Mouse (Mus musculus): ENCODE measurements at regions not wholly inside any gene's neighbourhood (a gene's known extent, or its start where the extent isn't known, plus 50 kb on each side); places are given as distances from the start of the nearest gene placed in this dataset.

GRCm38 (mm10) chr9:47409579-47409978 lies 120.4 kb upstream of the Cadm1 start:
- H3K9me3 ChIP-seq (ENCODE audit: control insufficient read depth, low read length), result no peaks in the 10 kb centered on the region
- WGBS, result 90% methylated on average over 6 of the region's 6 CpGs
- DNase-seq (ENCODE audit: low spot score), result no peak
- peaks cover 4% of the 10 kb centered on the region; the same call in 1 of the 2 replicates for H3K4me1 ChIP-seq (replicated peaks; ENCODE audit: control insufficient read depth, insufficient read depth, low read length)
- peaks cover 4% of the 10 kb centered on the region; the same call in 1 of the 2 replicates for H3K27me3 ChIP-seq (ENCODE audit: control insufficient read depth, insufficient read depth, low read length)
- no peak overlapping the region for H3K27ac ChIP-seq (ENCODE audit: low read depth, low read length)
- no peak overlapping the region for H3K9ac ChIP-seq (ENCODE audit: low read depth, low read length)
- H3K36me3 ChIP-seq (ENCODE audit: control insufficient read depth, insufficient read depth, low read length), result no peaks in the 10 kb centered on the region
- H3K4me3 ChIP-seq (ENCODE audit: low read depth, low read length), result no peak overlapping the region
- H3K4me2 ChIP-seq (replicated peaks; ENCODE audit: low read depth, low read length), result no peak overlapping the region
- no peak for ATAC-seq (ENCODE audit: low FRiP score)

DNA sequence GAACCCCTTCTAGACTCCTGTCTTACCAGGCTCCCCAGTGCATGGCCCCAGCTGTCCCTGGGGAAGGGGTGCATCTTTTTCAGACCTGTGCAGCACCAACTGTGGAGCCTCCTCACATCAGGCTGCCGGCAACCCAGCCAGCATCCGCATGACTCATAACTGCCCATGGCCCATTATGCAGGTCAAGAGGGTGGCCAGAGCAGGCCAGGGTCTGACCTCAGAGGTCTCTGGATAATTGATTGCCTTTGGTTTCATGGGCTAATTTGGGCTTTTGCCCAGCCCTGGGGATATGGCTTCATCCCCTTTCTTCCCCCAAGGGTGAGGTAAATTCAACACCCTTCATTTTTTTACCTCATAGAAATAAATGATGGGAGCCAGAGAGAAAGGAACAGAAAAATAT lies 117.2 kb upstream of the Cadm1 start:
- no peak for ATAC-seq (ENCODE audit: low FRiP score)
- Histone ChIP-seq H3K4me3 (ENCODE audit: low read depth, low read length) (no peak overlapping the region), H3K27me3 (ENCODE audit: control insufficient read depth, insufficient read depth, low read length) (peaks cover 2% of the 10 kb centered on the region; the same call in 1 of the 2 replicates), H3K9me3 (ENCODE audit: control insufficient read depth, low read length) (no peaks in the 10 kb centered on the region), H3K36me3 (ENCODE audit: control insufficient read depth, insufficient read depth, low read length) (no peaks in the 10 kb centered on the region), H3K9ac (ENCODE audit: low read depth, low read length) (no peak overlapping the region), H3K4me1 (replicated peaks; ENCODE audit: control insufficient read depth, insufficient read depth, low read length) (0 out of 2 replicates have a peak, but pooled peaks cover 2% of the 10 kb centered on the region), H3K4me2 (replicated peaks; ENCODE audit: low read depth, low read length) (no peak overlapping the region), H3K27ac (ENCODE audit: low read depth, low read length) (no peak overlapping the region)
- 37% methylated on average over 2 of the region's 2 CpGs for WGBS
- no peak for DNase-seq (ENCODE audit: low spot score)

- 93% methylated on average over 8 of the region's 8 CpGs for WGBS
- no peaks in the 10 kb centered on the region for H3K36me3 ChIP-seq (ENCODE audit: control insufficient read depth, insufficient read depth, low read length)
- no peaks in the 10 kb centered on the region for H3K9me3 ChIP-seq (ENCODE audit: control insufficient read depth, low read length)
- H3K4me1 ChIP-seq (replicated peaks; ENCODE audit: control insufficient read depth, insufficient read depth, low read length), result no peaks in the 10 kb centered on the region
- no peak overlapping the region for H3K4me2 ChIP-seq (replicated peaks; ENCODE audit: low read depth, low read length)
- H3K9ac ChIP-seq (ENCODE audit: low read depth, low read length), result no peak overlapping the region
- H3K27me3 ChIP-seq (ENCODE audit: control insufficient read depth, insufficient read depth, low read length), result peaks cover 2% of the 10 kb centered on the region; the same call in 1 of the 2 replicates
- ATAC-seq (ENCODE audit: low FRiP score) (no peak), DNase-seq (ENCODE audit: low spot score) (no peak)
- H3K27ac ChIP-seq (ENCODE audit: low read depth, low read length), result no peak overlapping the region
- no peak overlapping the region for H3K4me3 ChIP-seq (ENCODE audit: low read depth, low read length)
Measured at GRCm38 (mm10) chr9:47414350-47414988, 115.5 kb upstream of the Cadm1 start.

- H3K27me3 ChIP-seq (ENCODE audit: control insufficient read depth, insufficient read depth, low read length), result no peaks in the 10 kb centered on the region
- no peak overlapping the region for H3K4me2 ChIP-seq (replicated peaks; ENCODE audit: low read depth, low read length)
- DNase-seq (ENCODE audit: low spot score) (no peak), ATAC-seq (ENCODE audit: low FRiP score) (no peak)
- H3K9me3 ChIP-seq (ENCODE audit: control insufficient read depth, low read length), result no peaks in the 10 kb centered on the region
- H3K9ac ChIP-seq (ENCODE audit: low read depth, low read length), result no peak overlapping the region
- no peak overlapping the region for H3K27ac ChIP-seq (ENCODE audit: low read depth, low read length)
- no peaks in the 10 kb centered on the region for H3K36me3 ChIP-seq (ENCODE audit: control insufficient read depth, insufficient read depth, low read length)
- WGBS, result 47% methylated on average over 9 of the region's 9 CpGs
- H3K4me3 ChIP-seq (ENCODE audit: low read depth, low read length), result no peak overlapping the region
- no peaks in the 10 kb centered on the region for H3K4me1 ChIP-seq (replicated peaks; ENCODE audit: control insufficient read depth, insufficient read depth, low read length)
Measured at GRCm38 (mm10) chr9:47422151-47422599, 107.8 kb upstream of the Cadm1 start.

DNA sequence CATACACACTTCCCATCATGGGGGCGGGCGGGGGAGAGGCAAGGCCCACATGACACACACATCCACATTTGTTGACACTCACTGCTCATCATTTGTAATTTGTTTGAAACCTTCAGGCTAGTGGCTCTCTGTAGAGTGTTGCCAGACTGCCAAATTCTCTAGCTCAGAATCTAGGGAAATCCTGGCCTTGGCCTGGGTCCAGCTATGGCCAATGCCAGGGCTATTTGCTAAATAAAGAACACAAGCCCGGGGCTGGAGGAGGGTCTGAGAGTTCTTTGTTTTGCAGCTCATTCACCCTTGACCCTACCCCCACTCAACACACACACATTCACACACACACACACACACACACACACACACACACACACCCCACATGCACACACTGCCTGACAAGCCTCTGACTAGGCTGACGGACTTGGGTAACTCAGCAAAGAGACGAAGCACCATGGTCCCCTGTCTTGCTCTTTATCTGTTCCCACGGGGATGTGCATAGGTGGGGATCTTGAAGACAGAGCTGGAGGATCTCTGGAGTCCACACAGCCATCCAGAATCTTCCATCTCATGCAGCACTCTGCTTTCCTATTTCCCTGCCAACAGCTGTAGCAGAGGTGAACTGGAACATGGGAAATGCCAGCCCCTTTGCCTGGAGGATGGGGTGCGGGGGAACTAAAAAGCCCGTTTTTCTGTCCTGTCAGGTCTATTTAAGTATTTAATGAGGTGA lies 107.1 kb upstream of the Cadm1 start:
- Histone ChIP-seq H3K27me3 (ENCODE audit: control insufficient read depth, insufficient read depth, low read length) (no peaks in the 10 kb centered on the region), H3K27ac (ENCODE audit: low read depth, low read length) (no peak overlapping the region), H3K4me3 (ENCODE audit: low read depth, low read length) (no peak overlapping the region), H3K4me1 (replicated peaks; ENCODE audit: control insufficient read depth, insufficient read depth, low read length) (no peaks in the 10 kb centered on the region), H3K9ac (ENCODE audit: low read depth, low read length) (no peak overlapping the region), H3K36me3 (ENCODE audit: control insufficient read depth, insufficient read depth, low read length) (no peaks in the 10 kb centered on the region), H3K4me2 (replicated peaks; ENCODE audit: low read depth, low read length) (no peak overlapping the region), H3K9me3 (ENCODE audit: control insufficient read depth, low read length) (no peaks in the 10 kb centered on the region)
- ATAC-seq (ENCODE audit: low FRiP score), result no peak
- no peak for DNase-seq (ENCODE audit: low spot score)
- WGBS, result 64% methylated on average over 8 of the region's 8 CpGs

GRCm38 (mm10) chr9:47423462-47423832 lies 106.5 kb upstream of the Cadm1 start:
- Histone ChIP-seq H3K4me3 (ENCODE audit: low read depth, low read length) (no peak overlapping the region), H3K9me3 (ENCODE audit: control insufficient read depth, low read length) (no peaks in the 10 kb centered on the region), H3K9ac (ENCODE audit: low read depth, low read length) (no peak overlapping the region), H3K27ac (ENCODE audit: low read depth, low read length) (no peak overlapping the region), H3K4me1 (replicated peaks; ENCODE audit: control insufficient read depth, insufficient read depth, low read length) (no peaks in the 10 kb centered on the region), H3K36me3 (ENCODE audit: control insufficient read depth, insufficient read depth, low read length) (no peaks in the 10 kb centered on the region), H3K4me2 (replicated peaks; ENCODE audit: low read depth, low read length) (no peak overlapping the region), H3K27me3 (ENCODE audit: control insufficient read depth, insufficient read depth, low read length) (no peaks in the 10 kb centered on the region)
- no peak for ATAC-seq (ENCODE audit: low FRiP score)
- WGBS, result 89% methylated on average over 3 of the region's 3 CpGs
- DNase-seq (ENCODE audit: low spot score), result no peak

- no peak overlapping the region for H3K27ac ChIP-seq (ENCODE audit: low read depth, low read length)
- H3K27me3 ChIP-seq (ENCODE audit: control insufficient read depth, insufficient read depth, low read length), result no peaks in the 10 kb centered on the region
- no peaks in the 10 kb centered on the region for H3K36me3 ChIP-seq (ENCODE audit: control insufficient read depth, insufficient read depth, low read length)
- H3K9me3 ChIP-seq (ENCODE audit: control insufficient read depth, low read length), result no peaks in the 10 kb centered on the region
- no peak overlapping the region for H3K9ac ChIP-seq (ENCODE audit: low read depth, low read length)
- ATAC-seq (ENCODE audit: low FRiP score) (no peak), DNase-seq (ENCODE audit: low spot score) (no peak)
- 86% methylated on average over 3 of the region's 3 CpGs for WGBS
- H3K4me2 ChIP-seq (replicated peaks; ENCODE audit: low read depth, low read length), result no peak overlapping the region
- no peaks in the 10 kb centered on the region for H3K4me1 ChIP-seq (replicated peaks; ENCODE audit: control insufficient read depth, insufficient read depth, low read length)
- H3K4me3 ChIP-seq (ENCODE audit: low read depth, low read length), result no peak overlapping the region
Measured at GRCm38 (mm10) chr9:47424191-47424590, 105.8 kb upstream of the Cadm1 start.

DNA sequence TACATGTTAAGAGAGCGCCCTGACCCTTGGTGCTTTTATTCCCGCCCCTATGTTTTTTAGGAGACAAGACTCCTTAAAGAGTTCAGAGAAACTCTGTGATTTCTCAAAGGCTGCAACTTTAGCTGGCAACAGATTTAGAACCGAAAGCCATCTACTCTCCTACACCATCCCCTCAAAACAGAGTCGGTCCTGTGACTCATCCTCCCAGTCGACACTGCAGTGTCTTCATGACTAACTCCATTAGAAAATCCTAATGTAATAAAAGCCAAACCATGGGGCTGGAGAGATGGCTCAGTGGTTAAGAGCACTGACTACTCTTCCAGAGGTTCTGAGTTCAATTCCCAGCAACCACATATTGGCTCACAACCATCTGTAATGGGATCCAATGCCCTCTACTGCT lies 103.3 kb upstream of the Cadm1 start:
- no peak for ATAC-seq (ENCODE audit: low FRiP score)
- Histone ChIP-seq H3K4me2 (replicated peaks; ENCODE audit: low read depth, low read length) (no peak overlapping the region), H3K4me3 (ENCODE audit: low read depth, low read length) (no peak overlapping the region), H3K27ac (ENCODE audit: low read depth, low read length) (no peak overlapping the region), H3K9me3 (ENCODE audit: control insufficient read depth, low read length) (no peaks in the 10 kb centered on the region), H3K36me3 (ENCODE audit: control insufficient read depth, insufficient read depth, low read length) (no peaks in the 10 kb centered on the region), H3K4me1 (replicated peaks; ENCODE audit: control insufficient read depth, insufficient read depth, low read length) (no peaks in the 10 kb centered on the region), H3K9ac (ENCODE audit: low read depth, low read length) (no peak overlapping the region), H3K27me3 (ENCODE audit: control insufficient read depth, insufficient read depth, low read length) (no peaks in the 10 kb centered on the region)
- WGBS, result 91% methylated on average over 5 of the region's 5 CpGs
- no peak for DNase-seq (ENCODE audit: low spot score)

All from hindbrain, embryonic 11.5 days (tissue).